Mouse (Mus musculus): ENCODE data around the gene Bcl2l13. TPM values are rescaled to one million over a fixed set of nuclear protein-coding genes. Genes with fewer than 3 reads are reported as not detected.

The Bcl2l13 gene
- polyA plus RNA-seq, 1 experiment from 2014 or later: 26.5 TPM

DNA sequence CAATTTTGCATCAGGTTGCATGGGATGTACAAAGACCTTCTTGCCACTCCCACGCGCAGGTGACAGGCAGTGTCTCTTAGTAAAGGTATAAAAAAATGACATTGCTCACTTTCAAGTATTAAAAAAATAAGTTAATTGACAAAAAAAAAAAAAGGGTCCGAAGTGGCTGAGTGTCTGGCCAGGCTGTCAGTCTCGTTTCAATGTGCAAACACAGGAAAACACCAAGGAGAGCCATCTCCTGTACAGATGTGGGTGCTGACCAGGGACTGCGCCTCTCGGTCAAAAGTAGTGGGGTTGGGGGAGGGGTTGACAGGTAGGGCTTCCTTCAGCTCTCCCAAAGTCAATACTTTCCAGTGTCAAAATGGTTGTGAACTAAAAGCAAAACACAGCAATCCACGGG lies 97.7 kb downstream of the Bcl2l13 start:
- Histone ChIP-seq H3K36me3 (peaks cover 71% of the 10 kb centered on the region), H3K4me1 (peaks cover 13% of the 10 kb centered on the region), H3K9me3 (no peaks in the 10 kb centered on the region), H3K27me3 (replicated peaks) (no peaks in the 10 kb centered on the region), H3K27ac (replicated peaks) (no peak overlapping the region), H3K4me3 (no peak overlapping the region), H3K4me2 (no peak overlapping the region), H3K9ac (no peak overlapping the region)
- no peak for ATAC-seq (ENCODE audit: extremely low read depth, insufficient number of reproducible peaks, low FRiP score, low TSS enrichment)
- 88% methylated on average over 7 of the region's 7 CpGs for WGBS

DNA sequence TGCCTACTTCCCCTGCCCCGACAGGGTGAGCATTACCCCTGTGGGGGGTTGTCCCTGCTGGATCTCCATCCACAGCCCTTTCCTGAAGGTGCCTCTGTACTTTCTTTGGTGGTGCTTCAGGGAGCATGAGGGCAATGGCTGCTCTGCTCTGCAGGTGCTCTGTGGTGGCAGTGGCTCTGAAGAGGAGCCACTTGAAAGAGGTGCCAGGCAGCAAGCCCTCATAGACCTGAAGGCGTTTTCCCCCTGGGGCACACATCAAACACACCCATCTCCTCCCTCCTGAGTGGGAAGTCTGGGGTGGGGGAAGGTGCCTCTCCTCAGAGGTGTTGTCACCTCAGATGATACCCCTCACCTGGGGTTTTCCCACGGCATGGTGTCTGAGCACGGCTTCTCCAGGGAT lies 98.2 kb downstream of the Bcl2l13 start:
- no peaks in the 10 kb centered on the region for H3K9me3 ChIP-seq
- no peak overlapping the region for H3K27ac ChIP-seq (replicated peaks)
- H3K36me3 ChIP-seq: peaks cover 66% of the 10 kb centered on the region
- no peak for ATAC-seq (ENCODE audit: extremely low read depth, insufficient number of reproducible peaks, low FRiP score, low TSS enrichment)
- no peak overlapping the region for H3K9ac ChIP-seq
- peaks cover 13% of the 10 kb centered on the region for H3K4me1 ChIP-seq
- H3K4me2 ChIP-seq: no peak overlapping the region
- WGBS: 71% methylated on average over 4 of the region's 4 CpGs
- H3K4me3 ChIP-seq: no peak overlapping the region
- H3K27me3 ChIP-seq (replicated peaks): no peaks in the 10 kb centered on the region

DNA sequence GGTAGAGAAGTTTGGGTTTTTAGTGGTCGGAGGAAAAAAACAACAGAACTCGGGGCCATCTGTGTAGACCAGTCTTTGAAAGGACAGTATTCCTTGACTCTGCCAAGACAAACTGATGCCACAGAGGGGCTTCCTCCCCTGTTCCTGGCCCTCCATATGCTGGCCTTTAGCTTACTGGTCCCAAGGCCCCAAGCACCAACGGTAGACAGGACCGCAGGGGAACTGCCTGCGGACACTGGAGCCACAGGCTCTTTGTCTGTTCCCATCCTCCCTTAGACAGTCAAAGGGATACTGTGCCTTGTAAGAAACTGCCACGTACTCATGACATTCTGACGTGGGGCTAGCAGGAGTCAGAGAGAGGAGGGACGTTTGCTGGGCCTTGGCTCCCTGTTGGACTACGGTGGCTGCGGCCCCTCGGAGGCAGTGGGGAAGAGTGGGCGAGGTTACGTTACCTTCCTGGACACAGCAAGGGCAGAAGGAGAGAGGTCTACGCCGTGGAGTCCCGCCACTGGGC lies 101.1 kb downstream of the Bcl2l13 start:
- H3K4me3 ChIP-seq: no peak overlapping the region
- no peak for ATAC-seq (ENCODE audit: extremely low read depth, insufficient number of reproducible peaks, low FRiP score, low TSS enrichment)

DNA sequence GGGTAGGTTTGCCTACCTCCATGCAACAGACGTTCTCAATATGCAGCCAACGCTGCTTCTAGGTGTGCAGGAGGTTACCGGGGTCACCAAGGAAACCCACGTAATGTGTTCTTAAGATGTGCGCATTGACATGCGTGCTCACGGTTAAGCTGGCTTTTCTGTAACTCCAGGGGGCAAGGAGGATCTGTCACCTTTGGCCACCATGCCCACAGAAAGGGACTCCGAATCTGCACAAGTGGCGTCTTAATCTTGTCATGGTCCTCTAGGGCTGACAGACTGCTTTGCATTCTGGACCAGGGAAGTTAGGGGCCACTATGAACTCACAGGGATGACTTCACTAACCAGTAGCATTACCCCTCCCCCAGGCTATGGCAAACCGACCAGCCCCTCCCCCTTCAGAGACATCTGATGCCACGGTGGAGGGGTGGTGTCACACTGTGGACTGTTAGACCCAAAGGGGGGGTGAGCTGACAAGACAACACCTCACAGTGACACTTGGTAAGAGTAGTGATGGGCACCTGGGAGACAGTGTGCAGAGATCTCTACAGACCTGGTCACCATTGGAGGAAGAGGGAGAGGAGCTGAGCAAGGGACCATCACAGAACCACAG lies 102.1 kb downstream of the Bcl2l13 start:
- no peak for ATAC-seq (ENCODE audit: extremely low read depth, insufficient number of reproducible peaks, low FRiP score, low TSS enrichment)
- Histone ChIP-seq H3K9me3 (no peaks in the 10 kb centered on the region), H3K36me3 (peaks cover 58% of the 10 kb centered on the region), H3K9ac (no peak overlapping the region), H3K4me2 (no peak overlapping the region), H3K27ac (replicated peaks) (no peak overlapping the region), H3K27me3 (replicated peaks) (no peaks in the 10 kb centered on the region), H3K4me1 (peaks cover under 1% of the 10 kb centered on the region; the same call in 1 of the 2 replicates), H3K4me3 (no peak overlapping the region)
- WGBS: 79% methylated on average over 11 of the region's 11 CpGs

More for the DNA sequence above, 101.1 kb downstream of the Bcl2l13 start:
- Histone ChIP-seq H3K27me3 (replicated peaks) (no peaks in the 10 kb centered on the region), H3K4me2 (no peak overlapping the region), H3K4me1 (peaks cover 10% of the 10 kb centered on the region), H3K9me3 (no peaks in the 10 kb centered on the region), H3K9ac (no peak overlapping the region), H3K27ac (replicated peaks) (no peak overlapping the region), H3K36me3 (peaks cover 60% of the 10 kb centered on the region)
- 80% methylated on average over 16 of the region's 16 CpGs for WGBS

DNA sequence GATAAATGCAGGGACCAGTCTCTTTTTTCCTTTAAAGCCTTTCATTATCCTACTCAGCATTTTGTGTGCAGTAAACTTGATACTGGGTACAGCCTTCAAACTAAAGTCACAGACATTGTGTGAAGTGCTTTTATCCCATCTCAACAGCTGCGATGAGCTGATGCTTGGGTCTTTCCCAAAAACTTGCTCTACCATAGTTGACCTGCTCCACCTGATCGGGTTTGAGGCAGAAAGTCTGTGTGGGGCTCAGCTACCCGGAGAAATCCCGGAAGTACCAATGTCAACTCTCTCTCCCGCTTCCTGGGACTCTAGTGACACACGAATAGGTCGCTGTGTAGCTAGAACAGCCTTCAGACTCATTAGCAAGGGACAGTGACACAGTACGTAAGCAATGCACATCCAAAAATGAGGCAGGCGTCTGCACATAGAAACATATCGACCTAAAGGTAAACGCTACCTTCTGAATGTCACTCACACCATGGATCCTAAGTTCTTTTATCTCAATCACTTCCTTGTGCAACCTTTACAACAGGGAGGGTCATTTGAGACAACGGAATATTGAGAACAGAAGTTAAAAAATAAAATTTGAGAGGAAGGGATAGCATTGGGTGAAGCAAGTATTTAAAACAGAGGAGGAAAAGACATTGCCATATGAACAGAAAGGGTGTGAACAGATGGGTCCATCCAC lies 102.9 kb downstream of the Bcl2l13 start:
- Histone ChIP-seq H3K4me3 (no peak overlapping the region), H3K27ac (replicated peaks) (no peak overlapping the region), H3K27me3 (replicated peaks) (no peaks in the 10 kb centered on the region), H3K4me1 (no peaks in the 10 kb centered on the region), H3K36me3 (peaks cover 57% of the 10 kb centered on the region), H3K4me2 (no peak overlapping the region), H3K9ac (no peak overlapping the region), H3K9me3 (no peaks in the 10 kb centered on the region)
- WGBS: 89% methylated on average over 12 of the region's 12 CpGs
- no peak for ATAC-seq (ENCODE audit: extremely low read depth, insufficient number of reproducible peaks, low FRiP score, low TSS enrichment)

DNA sequence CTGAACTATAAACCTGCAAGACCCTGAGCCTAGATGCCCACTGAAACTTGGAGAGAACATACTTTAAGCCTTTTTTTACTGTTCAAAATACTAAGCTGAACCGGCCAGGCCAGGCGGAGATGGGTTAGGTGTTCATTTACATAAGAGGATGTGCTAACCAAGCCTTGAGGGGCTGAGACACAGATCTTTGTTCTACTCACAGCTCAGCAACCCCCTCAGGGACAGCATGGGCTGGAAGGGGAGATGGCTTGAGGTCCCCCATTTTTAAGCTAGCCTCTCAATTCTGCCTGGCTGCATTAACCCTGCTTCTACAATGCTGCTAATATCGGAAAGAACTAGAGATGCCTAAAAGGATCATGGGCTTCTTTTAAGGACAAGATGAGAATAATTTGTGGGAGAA lies 103.8 kb downstream of the Bcl2l13 start:
- ATAC-seq (ENCODE audit: extremely low read depth, insufficient number of reproducible peaks, low FRiP score, low TSS enrichment): no peak
- no peak overlapping the region for H3K4me2 ChIP-seq
- no peak overlapping the region for H3K9ac ChIP-seq
- WGBS: 85% methylated on average over 3 of the region's 3 CpGs
- peaks cover 55% of the 10 kb centered on the region for H3K36me3 ChIP-seq
- no peaks in the 10 kb centered on the region for H3K4me1 ChIP-seq
- no peak overlapping the region for H3K4me3 ChIP-seq
- H3K27ac ChIP-seq (replicated peaks): no peak overlapping the region
- H3K27me3 ChIP-seq (replicated peaks): no peaks in the 10 kb centered on the region
- H3K9me3 ChIP-seq: no peaks in the 10 kb centered on the region

DNA sequence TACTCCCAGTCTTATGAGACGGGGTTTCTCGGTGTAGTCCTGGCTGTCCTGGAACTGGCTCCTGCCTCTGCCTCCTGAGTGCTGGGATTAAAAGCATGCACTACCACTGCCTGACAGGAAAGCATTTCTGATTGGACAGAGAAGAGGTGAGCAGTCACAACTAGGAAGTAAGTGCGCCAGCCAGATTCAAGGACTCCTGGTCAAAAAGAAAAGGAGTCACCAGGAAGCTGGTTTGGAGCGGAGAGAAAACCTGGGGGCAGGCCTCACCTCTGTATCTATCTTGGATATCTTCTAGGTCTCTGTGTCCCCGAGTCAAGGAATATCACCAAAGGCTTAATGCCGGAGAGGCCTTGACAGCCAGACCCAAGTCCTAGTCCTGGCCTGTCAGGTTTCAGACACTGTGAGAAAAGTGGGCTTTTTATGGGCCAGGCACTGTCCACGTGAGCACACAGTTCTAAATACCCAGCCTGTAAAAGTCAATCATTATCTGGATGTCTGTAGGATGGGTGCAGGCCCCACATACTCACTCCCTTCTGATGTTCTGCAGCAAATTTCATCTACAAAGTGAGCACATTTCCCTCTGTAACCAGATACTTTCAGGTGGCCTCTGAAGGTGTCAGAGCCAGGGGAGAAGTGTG lies 104.6 kb downstream of the Bcl2l13 start:
- Histone ChIP-seq H3K4me3 (no peak overlapping the region), H3K4me1 (no peaks in the 10 kb centered on the region), H3K4me2 (no peak overlapping the region), H3K27me3 (replicated peaks) (no peaks in the 10 kb centered on the region), H3K9me3 (no peaks in the 10 kb centered on the region), H3K36me3 (peaks cover 58% of the 10 kb centered on the region), H3K27ac (replicated peaks) (no peak overlapping the region), H3K9ac (no peak overlapping the region)
- ATAC-seq (ENCODE audit: extremely low read depth, insufficient number of reproducible peaks, low FRiP score, low TSS enrichment): no peak
- whole genome bisulfite sequencing: 83% methylated on average over 7 of the region's 7 CpGs

DNA sequence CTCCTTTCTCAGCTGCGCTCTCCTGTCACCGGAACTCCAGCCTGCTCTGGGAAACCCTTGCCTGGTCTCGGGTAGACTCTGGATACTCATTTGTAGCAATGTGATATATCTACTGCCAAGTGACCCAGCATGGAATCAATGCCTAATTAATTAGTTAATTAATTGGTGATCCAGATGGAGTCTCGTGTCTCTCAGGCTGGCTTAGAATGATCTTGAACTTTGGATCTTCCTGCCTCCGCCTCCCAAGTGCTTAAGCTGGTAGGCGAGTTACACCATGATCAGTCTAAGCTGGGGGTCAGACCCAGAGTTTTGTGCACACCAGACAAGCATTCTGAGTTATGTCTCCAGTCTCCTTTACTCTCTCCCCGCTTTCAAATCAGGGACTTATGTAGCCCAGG lies 105.1 kb downstream of the Bcl2l13 start:
- H3K27ac ChIP-seq (replicated peaks): no peak overlapping the region
- no peaks in the 10 kb centered on the region for H3K9me3 ChIP-seq
- ATAC-seq (ENCODE audit: extremely low read depth, insufficient number of reproducible peaks, low FRiP score, low TSS enrichment): no peak
- no peaks in the 10 kb centered on the region for H3K27me3 ChIP-seq (replicated peaks)
- no peaks in the 10 kb centered on the region for H3K4me1 ChIP-seq
- H3K36me3 ChIP-seq: peaks cover 63% of the 10 kb centered on the region
- no peak overlapping the region for H3K9ac ChIP-seq
- WGBS: 86% methylated on average over 7 of the region's 7 CpGs
- no peak overlapping the region for H3K4me2 ChIP-seq
- H3K4me3 ChIP-seq: no peak overlapping the region

DNA sequence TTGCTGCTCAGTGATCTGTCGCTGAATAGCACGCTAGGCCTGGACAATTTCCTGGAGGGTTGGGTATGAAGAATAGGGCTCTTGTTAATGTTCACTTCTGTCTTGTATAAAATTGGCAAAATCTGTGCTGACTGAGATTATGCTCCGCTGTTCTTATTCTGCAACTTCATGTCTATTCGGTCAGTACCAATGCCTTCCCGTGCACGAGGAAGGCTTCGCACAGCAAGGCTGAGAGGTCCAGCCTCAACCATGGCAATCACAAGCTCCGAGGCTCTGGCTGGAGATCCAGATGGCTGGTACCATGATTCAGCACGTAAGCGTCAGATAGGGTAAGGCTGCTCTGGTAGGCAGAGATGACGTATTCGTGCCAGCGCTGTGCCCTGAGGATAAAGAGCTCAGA lies 105.6 kb downstream of the Bcl2l13 start:
- Histone ChIP-seq H3K9me3 (no peaks in the 10 kb centered on the region), H3K27ac (replicated peaks) (no peak overlapping the region), H3K9ac (no peak overlapping the region), H3K27me3 (replicated peaks) (no peaks in the 10 kb centered on the region), H3K4me1 (no peaks in the 10 kb centered on the region), H3K4me3 (no peak overlapping the region), H3K36me3 (peaks cover 66% of the 10 kb centered on the region), H3K4me2 (no peak overlapping the region)
- ATAC-seq (ENCODE audit: extremely low read depth, insufficient number of reproducible peaks, low FRiP score, low TSS enrichment): no peak
- WGBS: 91% methylated on average over 13 of the region's 13 CpGs

Measured in heart, embryonic 13.5 days (tissue).